Mouse (Mus musculus): Measurements from ENCODE around the gene Ttll3.

The Ttll3 gene

GRCm38 (mm10) chr6:113379246-113379645 is 9.8 kb upstream of the Ttll3 start:
- DNase-seq (ENCODE audit: low spot score), result no peak

- no peak for DNase-seq (ENCODE audit: low spot score)
Observed at GRCm38 (mm10) chr6:113380480-113380879, 8.6 kb upstream of the Ttll3 start.

GRCm38 (mm10) chr6:113384351-113384927 is 4.6 kb upstream of the Ttll3 start:
- no peak for DNase-seq (ENCODE audit: low spot score)

- no peak for DNase-seq (ENCODE audit: low spot score)
Observed at GRCm38 (mm10) chr6:113385160-113385714, 3.8 kb upstream of the Ttll3 start.

GRCm38 (mm10) chr6:113386025-113386424 is 3.0 kb upstream of the Ttll3 start:
- DNase-seq (ENCODE audit: low spot score), result peak; percentile 30

GRCm38 (mm10) chr6:113390715-113391114 is 1.7 kb downstream of the Ttll3 start:
- DNase-seq (ENCODE audit: low spot score), result no peak

- no peak for DNase-seq (ENCODE audit: low spot score)
Observed at GRCm38 (mm10) chr6:113392015-113392386, 2.9 kb downstream of the Ttll3 start.

- DNase-seq (ENCODE audit: low spot score), result peak; percentile 74
Observed at GRCm38 (mm10) chr6:113392387-113393071, 3.5 kb downstream of the Ttll3 start.

- no peak for DNase-seq (ENCODE audit: low spot score)
Observed at GRCm38 (mm10) chr6:113393951-113394350, 4.9 kb downstream of the Ttll3 start.

GRCm38 (mm10) chr6:113394811-113395210 is 5.8 kb downstream of the Ttll3 start:
- no peak for DNase-seq (ENCODE audit: low spot score)

- no peak for DNase-seq (ENCODE audit: low spot score)
Observed at GRCm38 (mm10) chr6:113395501-113395900, 6.4 kb downstream of the Ttll3 start.

- no peak for DNase-seq (ENCODE audit: low spot score)
Observed at GRCm38 (mm10) chr6:113396270-113397030, 7.4 kb downstream of the Ttll3 start.

GRCm38 (mm10) chr6:113402094-113402493 is 13.0 kb downstream of the Ttll3 start:
- DNase-seq (ENCODE audit: low spot score), result no peak

GRCm38 (mm10) chr6:113404649-113405448 is 15.8 kb downstream of the Ttll3 start:
- DNase-seq (ENCODE audit: low spot score), result no peak

- DNase-seq (ENCODE audit: low spot score), result no peak
Observed at GRCm38 (mm10) chr6:113405483-113405882, 16.4 kb downstream of the Ttll3 start.

GRCm38 (mm10) chr6:113406683-113407082 is 17.6 kb downstream of the Ttll3 start:
- no peak for DNase-seq (ENCODE audit: low spot score)

- DNase-seq (ENCODE audit: low spot score), result no peak
Observed at GRCm38 (mm10) chr6:113410001-113410400, 20.9 kb downstream of the Ttll3 start.

GRCm38 (mm10) chr6:113416416-113416815 is 27.4 kb downstream of the Ttll3 start:
- no peak for DNase-seq (ENCODE audit: low spot score)

- DNase-seq (ENCODE audit: low spot score), result peak; percentile 43
Observed at GRCm38 (mm10) chr6:113418441-113419198, 29.6 kb downstream of the Ttll3 start.

- DNase-seq (ENCODE audit: low spot score), result peak; percentile 98
Observed at GRCm38 (mm10) chr6:113419199-113419587, 30.1 kb downstream of the Ttll3 start, which contains the start of gene Rpusd3. TSS of gene Rpusd3 (minus strand) at chr6:113419340.

- DNase-seq (ENCODE audit: low spot score), result no peak
Observed at GRCm38 (mm10) chr6:113423000-113423399, 33.9 kb downstream of the Ttll3 start.

Data from ovary, postnatal 36 days (tissue).